Mouse (Mus musculus) G1E (cell line): ENCODE measurements at regions not wholly inside any gene's neighbourhood (a gene's known extent, or its start where the extent isn't known, plus 50 kb on each side); places are given as distances from the start of the nearest gene placed in this dataset.
"Not testable (repeated sequence)": the region's sequence is repeated elsewhere in the genome, so short reads cannot be mapped to it uniquely, and the experiment has no call there.

ENCODE experiments used
- ATAC-seq: 2 replicates; pipeline ENCODE4 v1.8.0; 2016; ENCODE audit warnings: mild to moderate bottlenecking; ENCODE audit not compliant: insufficient number of reproducible peaks, poor library complexity, low FRiP score, severe bottlenecking; ENCODE audit errors: extremely low read depth
- DNase-seq: peaks from one replicate; pipeline ENCODE4 v3.0.0; 2012; ENCODE audit warnings: low spot score
- H3K27me3 ChIP-seq: 2 replicates; pipeline ENCODE4 v1.6.1; 2012; ENCODE audit warnings: mild to moderate bottlenecking, low read length, inconsistent platforms; ENCODE audit not compliant: insufficient read depth
- H3K36me3 ChIP-seq: replicated peaks from 2 replicates; pipeline ENCODE3; 2012; ENCODE audit warnings: mild to moderate bottlenecking, inconsistent platforms
- H3K4me1 ChIP-seq: 2 replicates; pipeline ENCODE4 v1.6.1; 2012; ENCODE audit warnings: low read depth, low read length, inconsistent platforms, mixed read lengths; ENCODE audit not compliant: insufficient read depth
- H3K4me3 ChIP-seq: 2 replicates; pipeline ENCODE4 v1.5.1; 2012; ENCODE audit warnings: low read depth, mild to moderate bottlenecking, inconsistent platforms, low read length, moderate library complexity, mixed read lengths
- H3K9me3 ChIP-seq: replicated peaks from 2 replicates; pipeline ENCODE4 v1.6.1; 2012; ENCODE audit warnings: inconsistent platforms
- CTCF ChIP-seq: IDR thresholded peaks from 2 replicates; pipeline ENCODE4 v1.5.1; 2012; ENCODE audit warnings: low read depth, low read length, inconsistent platforms, mixed read lengths
- GATA1 ChIP-seq: IDR thresholded peaks from 2 replicates; pipeline ENCODE4 v1.6.1; 2012; ENCODE audit warnings: borderline replicate concordance, low read length, inconsistent platforms, mixed read lengths
- GATA2 ChIP-seq: IDR thresholded peaks from 2 replicates; pipeline ENCODE4 v1.6.1; 2012; ENCODE audit warnings: low read depth, low read length, inconsistent platforms, borderline replicate concordance
- POLR2AphosphoS5 ChIP-seq: IDR thresholded peaks from 2 replicates; pipeline ENCODE4 v1.6.1; 2012; ENCODE audit warnings: low read depth, low read length, inconsistent platforms; ENCODE audit not compliant: insufficient replicate concordance
- TAL1 ChIP-seq: conservative IDR thresholded peaks from 2 replicates; pipeline ENCODE4 v1.6.1; 2012; ENCODE audit warnings: low read depth, low read length, inconsistent platforms, mixed read lengths

GRCm38 (mm10) chr2:72662979-72663780 lies 187.2 kb downstream of the Cdca7 start:
- no peaks in the 10 kb centered on the region for H3K4me1 ChIP-seq
- H3K36me3 ChIP-seq: no peaks in the 10 kb centered on the region
- DNase-seq (no peak), ATAC-seq (no peak)
- no peak overlapping the region for H3K4me3 ChIP-seq
- H3K27me3 ChIP-seq: peaks cover 12% of the 10 kb centered on the region
- H3K9me3 ChIP-seq: no peaks in the 10 kb centered on the region
- TF ChIP-seq GATA2 (no peak), GATA1 (no peak), CTCF (no peak), TAL1 (no peak), POLR2AphosphoS5 (no peak)

DNA sequence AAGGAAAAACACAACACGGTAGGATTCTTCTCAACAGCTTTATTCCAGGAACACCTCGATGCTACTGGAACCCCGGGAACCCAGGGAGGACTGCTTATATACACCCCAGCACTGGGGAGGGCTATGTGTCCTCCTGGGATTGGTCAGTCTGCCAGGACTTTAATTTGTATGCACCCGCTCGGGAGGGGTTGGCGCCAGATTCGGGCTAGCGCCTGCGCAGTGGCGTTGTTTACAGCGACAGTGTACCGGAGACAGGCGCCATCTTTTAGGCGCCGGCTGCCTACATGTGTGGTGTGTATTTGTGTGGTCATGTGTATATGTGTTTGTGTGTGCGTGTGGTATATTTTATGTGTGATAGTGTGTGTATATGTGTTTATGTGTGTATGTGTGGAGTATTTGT lies 191.4 kb downstream of the Cdca7 start:
- H3K9me3 ChIP-seq, DNase-seq, H3K36me3 ChIP-seq, ATAC-seq, H3K4me3 ChIP-seq, H3K4me1 ChIP-seq: not testable (repeated sequence)
- H3K27me3 ChIP-seq: peaks cover 26% of the 10 kb centered on the region

- Histone ChIP-seq H3K36me3 (no peaks in the 10 kb centered on the region), H3K27me3 (peaks cover 41% of the 10 kb centered on the region), H3K4me1 (no peaks in the 10 kb centered on the region), H3K4me3 (no peak overlapping the region), H3K9me3 (no peaks in the 10 kb centered on the region)
- TF ChIP-seq GATA1 (no peak), TAL1 (no peak), GATA2 (no peak), POLR2AphosphoS5 (no peak), CTCF (no peak)
- ATAC-seq: no peak
- DNase-seq: no peak
These were observed 197.2 kb downstream of the Cdca7 start for GRCm38 (mm10) chr2:72672908-72673901.

DNA sequence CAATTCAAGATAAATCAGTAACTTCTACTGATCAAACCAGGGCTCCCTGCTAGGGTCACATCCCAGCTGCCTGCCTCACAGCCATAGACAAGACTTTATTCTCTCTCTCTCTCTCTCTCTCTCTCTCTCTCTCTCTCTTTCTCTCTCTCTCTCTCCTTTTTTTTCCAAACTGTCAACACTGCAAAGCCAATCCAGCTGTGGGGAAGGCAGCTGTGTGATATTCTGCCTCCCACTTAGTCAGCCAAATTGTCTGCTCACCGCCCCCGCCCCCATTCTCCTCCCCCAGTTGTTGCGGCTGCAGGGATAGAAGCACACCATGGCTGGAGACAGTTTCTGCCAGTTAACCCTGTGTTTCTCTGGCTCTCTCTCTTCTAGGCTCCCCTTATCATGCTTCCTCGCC lies 198.3 kb downstream of the Cdca7 start:
- DNase-seq (no peak), ATAC-seq (no peak)
- no peak overlapping the region for H3K4me3 ChIP-seq
- peaks cover 44% of the 10 kb centered on the region for H3K27me3 ChIP-seq
- H3K36me3 ChIP-seq: no peaks in the 10 kb centered on the region
- no peaks in the 10 kb centered on the region for H3K9me3 ChIP-seq
- H3K4me1 ChIP-seq: no peaks in the 10 kb centered on the region
- TF ChIP-seq CTCF: no peak
- no peak for TF ChIP-seq POLR2AphosphoS5
- TF ChIP-seq GATA2: no peak
- TF ChIP-seq GATA1: no peak
- TF ChIP-seq TAL1: no peak

DNA sequence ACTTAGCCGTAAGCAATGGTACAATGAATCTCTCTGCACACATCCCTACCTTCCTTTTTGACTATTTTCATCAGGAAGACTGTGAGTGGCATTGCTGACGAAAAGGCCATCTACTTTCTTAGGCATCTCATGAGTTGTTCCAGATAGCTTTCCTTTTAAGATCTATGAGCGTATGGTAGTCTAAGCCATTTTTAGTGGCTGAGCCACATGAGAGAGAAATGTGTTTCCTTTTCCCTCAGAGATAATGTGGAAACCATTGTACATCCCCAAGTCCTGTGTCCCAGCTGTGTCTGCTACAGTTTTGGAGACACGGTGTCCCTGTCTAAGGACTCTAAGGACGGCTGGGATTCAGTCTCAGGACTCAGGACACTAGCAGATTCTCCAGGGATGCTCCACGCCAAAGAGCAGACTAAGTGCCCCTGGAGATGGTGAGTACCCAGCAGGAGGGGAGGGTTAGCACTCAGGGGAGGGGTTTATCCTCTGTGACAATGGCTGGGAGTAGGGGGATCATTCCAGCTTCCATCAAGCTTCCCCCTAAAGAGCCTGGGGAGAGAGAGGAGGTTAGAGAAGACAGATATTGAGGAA lies 199.0 kb downstream of the Cdca7 start:
- no peak for DNase-seq
- Histone ChIP-seq H3K36me3 (no peaks in the 10 kb centered on the region), H3K4me3 (no peak overlapping the region), H3K4me1 (no peaks in the 10 kb centered on the region), H3K27me3 (peaks cover 42% of the 10 kb centered on the region), H3K9me3 (no peaks in the 10 kb centered on the region)
- no peak for TF ChIP-seq POLR2AphosphoS5
- no peak for TF ChIP-seq GATA2
- TF ChIP-seq TAL1: no peak
- TF ChIP-seq CTCF: no peak
- no peak for TF ChIP-seq GATA1
- ATAC-seq: no peak

DNA sequence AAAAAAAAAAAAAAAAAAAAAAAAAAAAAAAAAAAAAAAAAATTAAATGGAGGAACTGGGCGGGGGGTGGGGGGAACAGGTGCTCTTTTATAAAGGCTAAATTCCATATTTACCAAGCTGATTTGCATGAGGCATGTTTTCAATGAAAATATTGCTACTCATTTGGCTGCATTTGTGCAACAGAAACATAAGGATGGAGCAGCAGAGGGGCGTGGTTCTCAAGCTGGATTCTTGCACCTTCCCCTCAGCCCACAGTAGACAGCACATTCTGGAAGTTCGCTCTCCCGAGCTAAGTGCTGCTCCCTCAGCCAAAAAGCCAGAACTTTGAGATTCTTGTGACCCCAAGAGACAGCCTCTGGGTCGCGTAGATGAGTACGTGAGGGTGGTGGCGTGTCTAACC lies 201.8 kb downstream of the Cdca7 start:
- ATAC-seq (no peak), DNase-seq (no peak)
- Histone ChIP-seq H3K4me3 (no peak overlapping the region), H3K9me3 (no peaks in the 10 kb centered on the region), H3K4me1 (no peaks in the 10 kb centered on the region), H3K36me3 (no peaks in the 10 kb centered on the region), H3K27me3 (peaks cover 32% of the 10 kb centered on the region)
- TF ChIP-seq TAL1 (no peak), POLR2AphosphoS5 (no peak), GATA1 (no peak), CTCF (no peak), GATA2 (no peak)
